Mouse (Mus musculus) bone marrow, adult 2 months (tissue): Measurements from ENCODE around the gene Tal1.

Source experiments
- CTCF ChIP-seq: fragments of 200-500 bp; IDR thresholded peaks from 2 replicates; pipeline ENCODE4 v1.5.1; 2011; ENCODE audit warnings: low read length, control low read depth; ENCODE audit not compliant: control insufficient read depth, insufficient read depth
- POLR2A ChIP-seq: fragments of 200-500 bp; IDR thresholded peaks from 2 replicates; pipeline ENCODE4 v1.6.1; 2011; ENCODE audit warnings: low read depth, mild to moderate bottlenecking, control low read depth, low read length, borderline replicate concordance; ENCODE audit not compliant: control insufficient read depth

DNA sequence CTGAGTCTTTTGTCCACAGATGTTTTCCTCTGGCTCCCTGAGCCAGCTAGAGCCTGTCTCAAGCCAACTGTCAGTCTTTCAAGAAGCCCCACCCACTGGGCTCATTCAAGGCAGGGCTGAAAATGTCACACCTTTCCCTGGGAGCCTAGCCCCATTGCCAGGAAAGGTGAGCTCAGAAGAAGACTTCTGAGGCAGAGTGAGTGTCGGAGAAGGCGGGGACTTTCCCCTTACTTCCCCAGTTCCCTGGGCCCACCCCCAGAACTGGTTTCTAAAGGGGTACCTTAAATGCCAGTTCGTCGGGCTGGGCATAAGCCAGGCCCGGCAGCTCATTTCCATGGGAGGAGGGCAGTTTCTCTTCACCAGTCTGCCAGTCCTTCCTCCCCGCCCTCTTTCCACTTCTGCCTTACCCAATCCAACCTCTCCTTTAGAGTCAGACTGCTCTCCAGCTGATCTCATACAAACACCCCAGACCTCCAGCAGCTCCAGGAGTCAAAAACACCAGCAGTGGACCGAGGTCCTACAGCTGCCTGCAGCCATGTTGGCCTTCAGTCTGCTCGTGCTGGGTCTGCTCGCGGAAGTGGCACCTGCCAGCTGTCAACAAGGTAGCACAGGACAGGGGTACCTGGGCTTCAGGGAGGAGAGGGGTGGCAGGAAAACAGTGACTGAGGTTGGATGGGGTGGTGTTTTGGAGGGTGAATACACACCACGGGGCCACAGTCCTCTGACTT, 32.5 kb downstream of the Tal1 start, which contains the start of gene Pdzk1ip1:
- TF ChIP-seq CTCF (no peak), POLR2A (peak; percentile 69; the same call in 1 of the 2 replicates)
